Mouse (Mus musculus): Measurements from ENCODE around the gene Fezf1.

DNA sequence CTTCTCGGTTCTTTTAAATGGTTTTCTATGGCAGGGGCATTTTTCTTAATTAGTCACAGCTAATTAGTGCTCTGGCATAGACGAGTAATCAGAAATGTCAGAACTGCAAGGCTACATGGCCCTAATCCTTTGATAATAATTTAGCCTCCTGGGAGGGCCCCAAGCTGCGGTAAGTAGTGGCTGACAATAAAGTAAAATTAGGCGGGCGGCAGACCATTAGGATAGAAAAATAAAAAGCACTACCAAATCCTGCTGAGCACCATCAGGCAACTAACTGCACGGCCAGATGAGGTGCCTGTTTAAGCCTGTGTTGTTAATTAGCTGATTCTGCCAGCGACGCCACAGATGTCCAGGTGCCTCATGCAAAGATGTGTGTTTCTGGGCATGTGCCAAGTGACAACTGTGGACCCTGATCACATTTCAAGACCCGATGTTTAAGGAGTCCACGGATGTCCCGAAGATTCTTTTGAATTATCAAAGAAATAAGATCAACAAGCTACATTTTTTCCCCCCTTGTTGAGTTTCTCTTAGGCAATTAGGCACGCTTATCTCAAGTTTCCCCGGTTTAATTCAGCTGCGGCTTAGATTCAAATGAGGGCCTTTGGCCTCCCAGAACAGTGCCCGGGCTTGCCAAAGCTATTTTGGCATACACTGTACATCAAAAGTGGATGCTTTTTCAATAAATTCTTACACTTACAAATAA lies 32.8 kb upstream of the Fezf1 start:
- TF ChIP-seq UBTF (IDR thresholded peaks at IDR 0.05; ENCODE audit: borderline replicate concordance, insufficient read depth, low read depth, low read length) = no peak
- TF ChIP-seq CTCF (IDR thresholded peaks at IDR 0.05 in 2 of 3, conservative IDR thresholded peaks at IDR 0.05 in 1 of 3; ENCODE audit: control insufficient read depth in 1 of 3, insufficient read depth in 1 of 3, low read depth in 2 of 3, low read length in 3 of 3, poor library complexity in 1 of 3, severe bottlenecking in 1 of 3) = no peak
- TF ChIP-seq POLR2A (IDR thresholded peaks at IDR 0.05; ENCODE audit: control insufficient read depth in 1 of 2, insufficient read depth in 1 of 2, low read depth in 1 of 2, low read length in 2 of 2, poor library complexity in 1 of 2) = no peak
- no peak for TF ChIP-seq MAX (IDR thresholded peaks at IDR 0.05; ENCODE audit: low read length)
- no peak for TF ChIP-seq TCF12 (IDR thresholded peaks at IDR 0.05; ENCODE audit: low read depth, low read length)
- TF ChIP-seq MXI1 (IDR thresholded peaks at IDR 0.05; ENCODE audit: low read depth, low read length) = no peak
- no peak for TF ChIP-seq TBP (IDR thresholded peaks at IDR 0.05; ENCODE audit: low read depth, low read length)
- TF ChIP-seq ZC3H11A (IDR thresholded peaks at IDR 0.05; ENCODE audit: low read depth, low read length) = no peak
- TF ChIP-seq MYC (IDR thresholded peaks at IDR 0.05; ENCODE audit: low read depth, low read length) = no peak
- TF ChIP-seq EP300 (IDR thresholded peaks at IDR 0.05; ENCODE audit: low read depth in 1 of 2, low read length in 2 of 2) = no peak
- no peak for TF ChIP-seq CHD2 (IDR thresholded peaks at IDR 0.05; ENCODE audit: low read length)
- no peak for TF ChIP-seq MAFK (IDR thresholded peaks at IDR 0.05; ENCODE audit: borderline replicate concordance, low read depth, low read length)
- TF ChIP-seq USF1 (IDR thresholded peaks at IDR 0.05; ENCODE audit: low read depth, low read length) = no peak
